Comparison of ENCODE assay signal across 10 mouse cellular contexts in genomic region chr1:132364896-132365557, GRCm38 (mm10). TPM values are rescaled to one million over a fixed set of nuclear protein-coding genes. Genes with fewer than 3 reads are reported as not detected.
DNase-seq lines count a peak whose midpoint lies in the region; ATAC-seq and TF ChIP-seq lines count a peak whose summit lies in the region.
"Had no signal": no experiment of that assay in that cellular context is flagged by ENCODE, and none has a peak within 500 bp of the region (broad histone marks: within the 10 kb centered on the region; RNA-seq: fewer than 3 reads in every experiment).

No protein-coding gene starts in this region.

- intact Hi-C loops in gastrocnemius, adult 2 months (cut with DNase I) = loop anchor here (5.0 kb wide), 1 partner anchor 112 kb away; the partner anchor contains the start of gene Rbbp5

- H3K4me1 ChIP-seq in midbrain, embryonic 13.5 days (replicated peaks) = peaks cover 25% of the 10 kb centered on the region
- H3K4me1 ChIP-seq in midbrain, embryonic 15.5 days = peaks cover 18% of the 10 kb centered on the region
- H3K4me1 ChIP-seq: stomach, embryonic 15.5 days had no signal

- peaks cover 40% of the 10 kb centered on the region for H3K36me3 ChIP-seq in midbrain, embryonic 13.5 days
- peaks cover 12% of the 10 kb centered on the region for H3K36me3 ChIP-seq in midbrain, embryonic 15.5 days (replicated peaks)

- H3K9me3 ChIP-seq in midbrain, embryonic 13.5 days = no peaks in the 10 kb centered on the region
- no peaks in the 10 kb centered on the region for H3K9me3 ChIP-seq in midbrain, embryonic 15.5 days
- H3K9me3 ChIP-seq: stomach, embryonic 15.5 days had no signal

- H3K27me3 ChIP-seq in midbrain, embryonic 13.5 days = no peaks in the 10 kb centered on the region
- no peaks in the 10 kb centered on the region for H3K27me3 ChIP-seq in midbrain, embryonic 15.5 days (replicated peaks)
- H3K27me3 ChIP-seq: stomach, embryonic 15.5 days had no signal

- H3K27ac ChIP-seq in midbrain, embryonic 13.5 days = no peak overlapping the region
- no peak overlapping the region for H3K27ac ChIP-seq in midbrain, embryonic 15.5 days
- H3K27ac ChIP-seq in gastrocnemius, adult 2 months = peak overlapping the region; percentile 68
- H3K27ac ChIP-seq: stomach, embryonic 15.5 days had no signal

- 0 out of 2 replicates have a peak overlapping the region, but pooled peaks have one; percentile 14 for H3K9ac ChIP-seq in midbrain, embryonic 13.5 days (replicated peaks)
- no peak overlapping the region for H3K9ac ChIP-seq in midbrain, embryonic 15.5 days
- H3K9ac ChIP-seq: stomach, embryonic 15.5 days had no signal

- no peak for ATAC-seq in midbrain, embryonic 13.5 days
- no peak for ATAC-seq in midbrain, embryonic 15.5 days (replicated peaks)

- peak; percentile 65 to 72 for DNase-seq in heart, adult 18-20 months
- no peak for DNase-seq in heart, adult 8-10 months (ENCODE audit: low spot score)
- DNase-seq in gastrocnemius, adult 2 months = peak; percentile 80
- DNase-seq in skeletal muscle tissue, adult 2 months (ENCODE audit: low read depth, low spot score) = peak; percentile 82
- no peak for DNase-seq in embryo, embryonic 9.5 days (ENCODE audit: extremely low spot score)
- DNase-seq in yolk sac, embryonic 10.5 days (ENCODE audit: low spot score) = no peak
- DNase-seq: lung, postnatal 4 days had no signal

- WGBS in midbrain, embryonic 13.5 days = 88% methylated on average over 7 of the region's 7 CpGs
- 81% methylated on average over 7 of the region's 7 CpGs for WGBS in midbrain, embryonic 15.5 days

- H3K4me3 ChIP-seq in midbrain, embryonic 13.5 days (replicated peaks) = no peak overlapping the region
- H3K4me3 ChIP-seq in midbrain, embryonic 15.5 days = no peak overlapping the region
- peak overlapping the region; percentile 34 for H3K4me3 ChIP-seq in gastrocnemius, adult 2 months
- H3K4me3 ChIP-seq: stomach, embryonic 15.5 days had no signal

- TF ChIP-seq CTCF in gastrocnemius, adult 2 months (IDR thresholded peaks at IDR 0.05) = no peak

- no peak overlapping the region for H3K4me2 ChIP-seq in midbrain, embryonic 13.5 days (replicated peaks)
- H3K4me2 ChIP-seq in midbrain, embryonic 15.5 days = no peak overlapping the region
- H3K4me2 ChIP-seq: stomach, embryonic 15.5 days had no signal

RNA-seq across cellular contexts. Expression of gene Tmcc2, which starts 26.1 kb away (rescaled TPM):
- 10 to 100 TPM; 25.0 to 26.0 TPM for total RNA-seq in heart, adult 18-20 months (2021)
- total RNA-seq in heart, adult 8-10 months (2022) = 10 to 100 TPM; 27.5 to 31.3 (median 28.9) TPM
- polyA plus RNA-seq in midbrain, embryonic 13.5 days (2015; fragmentation: Nextera tagmentation; extraction: Ambion mirVana) = 21.0 and 26.1 TPM in 2 replicates
- 38.4 and 39.4 TPM in 2 replicates for polyA plus RNA-seq in midbrain, embryonic 15.5 days (2015; fragmentation: Nextera tagmentation; extraction: Ambion mirVana)
- total RNA-seq in gastrocnemius, adult 2 months (2021) = 10 to 100 TPM; 29.4 to 40.8 TPM

RNA-seq across cellular contexts. Expression of gene Nuak2, which starts 49.1 kb away (rescaled TPM):
- total RNA-seq in heart, adult 18-20 months (2021) = 1 to 10 TPM; 4.2 to 4.4 TPM
- total RNA-seq in heart, adult 8-10 months (2022) = 1 to 10 TPM; 3.8 to 5.2 (median 4.0) TPM
- polyA plus RNA-seq in midbrain, embryonic 13.5 days (2015; fragmentation: Nextera tagmentation; extraction: Ambion mirVana) = 53.5 and 56.3 TPM in 2 replicates
- 26.1 and 27.9 TPM in 2 replicates for polyA plus RNA-seq in midbrain, embryonic 15.5 days (2015; fragmentation: Nextera tagmentation; extraction: Ambion mirVana)
- total RNA-seq in gastrocnemius, adult 2 months (2021) = under 1 TPM; 0.38 to 0.98 TPM

RNA-seq across cellular contexts. Expression of gene Dstyk, which starts 52.3 kb away (rescaled TPM):
- 10 to 100 TPM; 15.2 to 15.3 TPM for total RNA-seq in heart, adult 18-20 months (2021)
- total RNA-seq in heart, adult 8-10 months (2022) = 10 to 100 TPM; 15.3 to 16.7 (median 16.0) TPM
- 10.9 and 12.9 TPM in 2 replicates for polyA plus RNA-seq in midbrain, embryonic 13.5 days (2015; fragmentation: Nextera tagmentation; extraction: Ambion mirVana)
- polyA plus RNA-seq in midbrain, embryonic 15.5 days (2015; fragmentation: Nextera tagmentation; extraction: Ambion mirVana) = 12.1 and 12.4 TPM in 2 replicates
- total RNA-seq in gastrocnemius, adult 2 months (2021) = 10 to 100 TPM in 1 of 2 experiments, 1 to 10 TPM in 1; 9.7 to 11.1 TPM

Comparison
In these comparisons a context has a peak if more than half of its experiments do, and no peak if none do; other contexts are left out.
1. DNase-seq: peak in heart, adult 18-20 months (2 of 2), gastrocnemius, adult 2 months (single experiment) and skeletal muscle tissue, adult 2 months (single experiment); none in heart, adult 8-10 months (single experiment), embryo, embryonic 9.5 days (single experiment) and yolk sac, embryonic 10.5 days (single experiment).